Mouse (Mus musculus) erythroblast, embryonic 14.5 days (primary cell): ENCODE results near the gene Rgs7.

Experiments
- GATA1 ChIP-seq: IDR thresholded peaks from 2 replicates; pipeline ENCODE4 v1.6.1; 2012; ENCODE audit warnings: low read length, inconsistent platforms, mixed read lengths
- TAL1 ChIP-seq: IDR thresholded peaks from 3 replicates; pipeline ENCODE4 v1.6.1; 2012; ENCODE audit warnings: low read length, inconsistent platforms, mixed read lengths

DNA sequence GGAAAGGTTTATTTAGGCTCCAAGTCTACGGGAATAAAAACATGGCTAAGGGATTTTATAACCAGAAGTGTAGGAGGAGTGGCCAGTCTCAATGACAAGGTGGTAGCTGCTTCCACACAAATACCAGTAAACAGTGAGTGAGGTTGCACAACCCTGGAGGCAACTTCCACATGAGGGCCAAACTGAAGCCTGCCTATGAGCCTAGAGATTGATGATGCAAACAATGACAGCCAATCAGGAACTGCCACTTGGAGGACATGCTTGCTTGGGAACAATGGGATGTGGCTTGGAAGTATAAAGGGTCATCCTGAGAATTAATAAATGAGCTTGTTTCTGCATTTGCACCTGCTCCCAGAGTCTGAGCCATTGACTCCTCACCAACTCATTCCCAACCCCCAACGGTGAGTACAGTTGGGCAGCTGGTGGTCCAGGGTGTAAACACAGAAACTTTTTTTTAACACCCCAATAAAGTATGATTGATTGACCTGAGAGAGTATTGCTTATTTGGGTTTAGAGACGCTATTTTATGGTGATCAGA, 162.3 kb downstream of the Rgs7 start:
- no peak for TF ChIP-seq GATA1
- TF ChIP-seq TAL1: no peak
